Mouse (Mus musculus) c-Kit-negative CD71-positive TER-119-positive erythroid progenitor cells, embryonic 14.5 days (primary cell): Measurements from ENCODE around the gene Ptprd.

ENCODE experiments used
- DNase-seq: peaks from one replicate; pipeline ENCODE4 v3.0.0-alpha.2; 2013; ENCODE audit warnings: low read depth, low spot score

The Ptprd gene

GRCm38 (mm10) chr4:76656734-76657133 lies 1555.0 kb downstream of the Ptprd start:
- no peak for DNase-seq

DNA sequence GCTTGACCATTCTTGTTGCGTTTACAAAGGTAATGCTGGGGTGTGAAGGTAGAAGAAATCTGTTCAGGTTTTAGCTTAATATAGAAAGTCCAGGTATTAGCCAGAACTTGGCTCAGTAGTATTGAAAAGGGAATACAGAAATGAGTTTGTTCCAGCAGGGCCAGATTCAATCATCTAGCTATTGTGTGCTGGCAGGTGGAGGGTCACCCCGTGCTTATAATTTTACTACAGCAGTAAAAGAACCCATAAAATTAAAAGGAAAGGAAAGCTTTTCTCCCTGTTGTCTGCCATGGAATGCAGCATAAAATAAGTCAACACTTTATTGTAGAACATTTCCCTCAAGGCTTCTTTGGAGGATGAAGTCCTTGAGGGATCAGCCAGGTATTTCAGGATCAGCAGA lies 1558.8 kb downstream of the Ptprd start:
- no peak for DNase-seq

DNA sequence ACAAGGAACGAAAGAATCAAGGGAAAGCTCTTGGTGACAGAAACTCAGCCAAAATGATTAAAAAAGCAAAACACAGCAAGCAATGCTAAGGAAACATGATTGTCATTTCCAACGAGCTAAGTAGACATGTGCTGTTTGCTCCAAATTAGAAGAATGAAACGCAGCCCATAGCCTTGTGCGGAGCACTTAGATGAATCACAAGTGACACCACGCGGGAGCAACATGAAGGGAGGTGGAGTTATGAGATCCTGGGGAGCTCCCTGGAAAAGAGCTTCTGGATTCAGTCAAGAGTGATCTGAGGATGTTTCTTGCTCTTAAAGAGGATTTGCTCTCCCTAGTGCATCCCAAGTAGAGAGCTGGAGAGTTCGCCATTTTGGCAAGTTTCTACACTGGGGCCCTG lies 1590.0 kb downstream of the Ptprd start:
- DNase-seq = no peak

GRCm38 (mm10) chr4:76616614-76617013 lies 1595.1 kb downstream of the Ptprd start:
- DNase-seq = no peak

DNA sequence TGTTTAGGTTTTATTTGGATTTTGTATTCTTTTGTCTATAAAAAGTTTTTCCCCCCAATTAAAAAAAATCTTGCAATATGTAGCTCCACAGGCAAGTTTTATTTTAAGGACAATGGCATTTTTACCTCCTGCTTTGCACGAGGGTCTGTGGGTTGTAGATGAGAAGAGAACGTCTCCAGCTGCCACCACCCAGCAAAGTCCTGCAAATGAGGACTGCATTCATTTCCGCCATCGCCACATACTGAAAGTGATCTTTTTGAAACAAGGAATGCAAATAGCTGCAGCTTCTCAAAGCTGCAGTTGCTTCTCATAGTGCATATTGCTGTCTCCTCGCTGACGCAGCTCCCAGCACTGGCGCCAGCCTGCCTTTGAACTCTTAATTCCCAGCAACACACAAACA lies 1603.5 kb downstream of the Ptprd start:
- DNase-seq = no peak

DNA sequence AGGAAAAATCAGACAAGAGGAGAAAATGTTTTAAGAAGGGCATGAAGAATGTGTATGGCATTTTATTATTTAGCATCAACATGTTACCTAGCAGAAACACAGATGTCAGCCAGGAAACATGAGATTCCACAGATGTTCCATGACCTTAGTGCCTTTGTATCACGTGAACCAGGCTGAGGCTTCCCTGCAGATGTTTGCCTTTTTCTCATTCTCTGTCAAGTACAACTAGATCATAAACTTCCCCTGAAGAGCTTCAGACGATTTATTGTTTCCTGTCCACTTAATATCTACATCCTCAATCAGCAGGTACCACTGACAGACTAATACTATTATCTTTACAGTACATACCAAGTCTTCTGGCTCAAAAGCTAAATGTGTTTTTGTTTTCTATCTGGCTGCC lies 1605.0 kb downstream of the Ptprd start:
- DNase-seq = no peak

DNA sequence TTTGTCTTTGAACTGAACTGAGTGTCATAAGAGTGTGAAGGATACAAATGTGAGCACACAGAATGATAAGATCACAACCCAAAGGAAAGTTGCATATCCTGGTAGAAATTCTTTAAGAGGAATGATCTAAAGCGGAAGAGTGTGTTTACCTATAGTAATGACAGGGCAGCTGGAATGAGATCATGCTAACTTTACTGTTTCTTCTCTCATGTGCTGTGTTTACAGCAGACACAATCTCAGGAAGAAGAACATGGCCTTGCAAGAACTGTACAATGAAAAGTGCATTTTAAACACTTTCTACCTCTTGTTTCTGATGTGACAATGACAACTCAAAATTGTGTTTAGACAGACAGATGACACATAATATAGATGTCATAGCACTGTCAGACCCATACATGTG lies 1621.0 kb downstream of the Ptprd start:
- no peak for DNase-seq

DNA sequence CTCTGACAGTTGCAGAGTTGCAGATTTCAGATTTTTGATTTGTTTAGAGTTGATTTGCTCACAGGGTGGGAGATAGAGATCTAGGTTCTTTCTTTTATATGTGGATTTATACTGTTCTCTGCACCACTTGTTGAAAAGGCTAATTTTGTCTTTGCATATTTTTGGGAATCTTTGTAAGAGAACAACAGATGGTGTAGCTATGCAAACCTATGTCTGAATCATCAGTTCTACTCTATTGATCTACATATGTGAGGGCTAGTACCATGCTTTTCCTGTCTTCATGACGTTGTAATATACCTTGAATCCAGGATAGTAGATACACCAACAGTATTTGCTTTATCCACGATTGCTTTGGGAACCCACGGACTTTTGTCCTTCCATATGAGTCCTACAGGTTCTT lies 1628.7 kb downstream of the Ptprd start:
- no peak for DNase-seq

DNA sequence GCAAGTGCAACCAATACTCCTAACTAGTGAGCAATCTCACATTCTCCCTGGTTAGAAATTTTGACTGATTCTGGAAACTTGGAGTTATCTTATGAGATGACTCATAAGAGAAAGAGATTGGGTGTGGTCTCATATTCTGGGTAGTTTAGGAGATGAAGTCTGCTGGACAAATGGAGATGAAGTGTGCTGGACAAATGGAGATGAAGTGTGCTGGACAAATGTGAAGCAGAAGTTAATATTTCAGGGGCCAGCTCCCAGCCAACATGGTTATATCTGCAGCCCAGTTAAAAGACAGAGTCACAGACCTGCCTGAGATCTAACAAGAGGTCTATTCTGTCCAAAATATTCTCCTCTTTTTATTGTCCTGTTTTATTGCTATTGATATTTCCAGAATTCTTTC lies 1645.8 kb downstream of the Ptprd start:
- DNase-seq = no peak

DNA sequence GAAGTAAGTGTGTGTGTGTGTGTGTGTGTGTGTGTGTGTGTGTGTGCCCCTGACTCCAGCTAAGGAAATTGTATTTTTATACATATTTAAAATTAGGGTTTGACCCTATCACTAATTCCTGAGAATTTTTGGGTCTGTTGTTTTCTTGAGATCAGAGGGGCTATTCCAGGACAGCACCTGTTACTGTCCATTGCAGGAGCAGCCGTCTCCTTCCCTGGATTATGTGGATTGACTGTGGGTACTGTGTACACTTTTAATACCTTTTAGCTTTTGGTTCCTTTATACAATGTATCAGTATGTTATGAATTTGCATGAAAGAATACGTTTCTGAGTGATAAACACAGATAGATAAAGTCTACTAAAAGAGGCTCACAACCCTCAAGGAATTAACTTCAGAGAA lies 1670.0 kb downstream of the Ptprd start:
- no peak for DNase-seq

- DNase-seq = no peak
These were observed 1678.8 kb downstream of the Ptprd start for GRCm38 (mm10) chr4:76532926-76533325.

DNA sequence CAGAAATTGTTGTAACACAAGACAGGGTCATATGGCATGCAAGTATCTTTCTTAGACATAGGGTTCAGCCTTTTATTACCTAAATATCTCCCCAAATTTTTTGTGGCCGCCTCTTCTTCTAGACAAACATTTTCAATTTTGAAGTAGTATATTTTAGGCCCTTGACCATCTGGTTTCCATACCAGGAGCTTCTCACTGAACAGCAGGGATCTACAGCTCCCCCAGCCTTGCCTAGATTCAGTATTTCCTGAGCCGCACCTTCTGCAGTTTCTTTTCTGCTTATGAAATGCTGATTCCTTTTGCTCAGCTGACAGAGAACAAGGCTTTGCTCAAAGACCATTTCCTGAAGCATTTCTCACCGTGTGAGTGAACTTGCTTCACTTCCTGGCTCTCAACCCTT lies 1686.5 kb downstream of the Ptprd start:
- DNase-seq = no peak

GRCm38 (mm10) chr4:76503279-76503601 lies 1708.5 kb downstream of the Ptprd start:
- DNase-seq = no peak

DNA sequence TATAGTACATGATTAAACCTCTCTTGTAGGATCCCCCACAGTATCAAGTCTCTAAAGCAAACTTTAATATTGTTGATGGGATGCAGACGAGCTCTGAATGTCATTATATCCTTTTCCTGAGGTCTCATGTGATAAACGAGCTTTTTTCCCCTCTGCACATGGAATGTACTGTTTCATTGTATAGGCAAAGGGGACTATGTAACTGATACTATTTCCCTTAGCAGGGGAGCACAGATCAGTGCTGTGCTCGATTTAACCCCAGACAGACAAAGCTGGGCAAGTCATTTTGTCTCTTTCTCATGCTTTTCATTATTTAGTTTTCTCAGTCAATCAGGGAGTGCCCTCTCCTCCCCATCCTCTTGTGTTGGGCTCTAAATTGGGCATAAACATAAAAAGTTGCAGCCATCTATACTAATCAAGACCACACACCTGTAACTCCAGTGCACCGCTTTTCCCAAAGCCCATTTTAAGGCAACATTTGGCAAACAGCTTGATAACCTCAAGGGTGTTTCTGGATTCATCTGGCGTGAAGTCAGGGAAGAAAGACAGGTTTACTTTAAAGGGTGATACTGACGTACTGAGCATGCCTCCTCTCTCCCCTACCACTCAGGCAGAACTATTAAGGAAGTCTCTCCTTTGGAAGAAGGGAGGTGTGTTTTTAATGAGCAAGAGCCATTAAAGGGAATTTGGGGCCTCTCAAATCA lies 1709.0 kb downstream of the Ptprd start:
- DNase-seq = no peak

- DNase-seq = no peak
These were observed 1725.9 kb downstream of the Ptprd start for GRCm38 (mm10) chr4:76485848-76486247.

DNA sequence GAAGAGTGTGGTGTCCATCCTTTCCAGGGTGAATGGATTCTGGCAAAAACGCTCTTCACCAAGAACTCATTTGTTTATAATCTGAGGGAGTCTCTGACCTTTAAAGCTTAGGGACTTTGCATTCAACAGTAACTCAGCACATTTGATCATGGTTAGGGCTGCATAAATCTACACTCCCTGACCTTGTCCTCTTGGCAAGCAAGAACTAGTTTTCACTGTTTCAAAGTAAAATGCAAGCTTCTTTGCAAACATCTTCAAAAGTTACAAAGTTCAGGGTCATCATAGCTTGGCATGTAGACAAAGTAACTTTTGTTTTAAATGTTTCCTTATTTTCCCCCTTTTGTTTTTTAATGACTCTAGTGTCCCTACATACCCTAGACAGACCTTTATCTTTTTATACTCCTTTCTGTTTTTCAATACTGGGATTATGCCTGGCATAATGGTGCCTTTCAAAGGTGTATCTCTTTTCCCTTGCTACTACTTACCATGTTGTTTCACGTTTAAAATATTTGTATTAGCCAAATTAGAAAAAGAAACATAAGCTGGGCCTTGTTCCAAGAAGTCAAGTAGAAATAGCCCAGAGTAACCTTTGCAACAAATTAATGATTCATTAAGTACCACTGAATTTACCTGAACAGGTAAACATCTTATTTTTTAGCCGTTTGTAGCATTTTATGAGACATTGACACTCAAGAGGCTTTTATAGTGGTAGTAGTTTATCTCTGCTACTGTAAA lies 1743.2 kb downstream of the Ptprd start:
- no peak for DNase-seq

GRCm38 (mm10) chr4:76464682-76465081 lies 1747.1 kb downstream of the Ptprd start:
- no peak for DNase-seq

GRCm38 (mm10) chr4:76461336-76461735 lies 1750.4 kb downstream of the Ptprd start:
- no peak for DNase-seq

GRCm38 (mm10) chr4:76460556-76460955 lies 1751.2 kb downstream of the Ptprd start:
- DNase-seq = no peak

- DNase-seq = no peak
These were observed 1752.1 kb downstream of the Ptprd start for GRCm38 (mm10) chr4:76459621-76460020.

- no peak for DNase-seq
These were observed 1759.5 kb downstream of the Ptprd start for GRCm38 (mm10) chr4:76452286-76452685.

- DNase-seq = no peak
These were observed 1760.7 kb downstream of the Ptprd start for GRCm38 (mm10) chr4:76451019-76451552.

- DNase-seq = no peak
These were observed 1761.3 kb downstream of the Ptprd start for GRCm38 (mm10) chr4:76450351-76451018.
